Mouse (Mus musculus): Measurements from ENCODE around the gene Myo5a. TPM values are rescaled to one million over a fixed set of nuclear protein-coding genes. Genes with fewer than 3 reads are reported as not detected.

Gene Myo5a
- total RNA-seq, 2 experiments from 2014 or later = 189 to 191 TPM

DNA sequence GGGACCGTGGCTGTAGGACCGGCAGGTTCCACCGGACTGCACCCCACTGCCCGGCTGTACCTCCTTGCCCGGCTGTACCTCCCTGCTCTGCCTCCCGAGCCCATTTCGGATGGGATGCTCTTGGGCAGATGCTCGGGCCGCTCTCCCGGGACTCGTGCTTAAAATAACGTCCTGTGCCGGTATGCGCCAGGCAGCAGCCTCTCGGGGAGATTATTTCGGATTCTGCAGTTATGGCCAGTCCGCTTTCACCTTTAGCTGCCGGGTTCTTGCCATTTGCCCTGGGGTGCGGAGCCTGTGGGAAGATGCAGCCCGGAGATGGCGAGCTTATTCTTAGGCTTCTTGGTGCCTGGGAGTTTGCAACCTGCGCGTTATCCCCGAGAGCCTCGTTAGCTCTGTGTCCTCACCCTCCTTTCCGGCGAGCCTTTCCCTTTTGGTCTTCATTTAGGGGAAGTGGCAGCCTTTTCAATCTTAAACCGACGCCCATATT, 934 bp downstream of the Myo5a start:
- peak in 1 of 2 experiments; percentile 39 for DNase-seq

DNA sequence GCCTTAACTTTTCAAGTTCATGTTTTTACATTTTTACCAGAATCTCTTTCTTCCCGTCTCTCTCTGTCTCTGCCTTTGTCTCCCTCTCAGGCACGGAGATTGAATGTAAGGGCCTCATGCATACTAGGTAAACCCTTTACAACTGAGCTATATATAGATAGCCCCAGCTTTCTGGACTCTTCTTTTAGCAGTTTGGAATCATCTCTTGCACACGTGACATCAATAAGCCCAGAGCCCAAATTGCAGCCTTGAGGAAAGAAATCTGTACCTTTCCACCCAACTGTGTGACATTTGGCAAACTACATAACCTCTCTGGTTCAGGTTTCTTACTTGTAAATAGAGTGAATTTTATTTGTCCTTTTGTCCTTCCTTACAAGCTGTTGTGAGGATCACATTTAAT, 1.5 kb downstream of the Myo5a start:
- no peak for DNase-seq

DNA sequence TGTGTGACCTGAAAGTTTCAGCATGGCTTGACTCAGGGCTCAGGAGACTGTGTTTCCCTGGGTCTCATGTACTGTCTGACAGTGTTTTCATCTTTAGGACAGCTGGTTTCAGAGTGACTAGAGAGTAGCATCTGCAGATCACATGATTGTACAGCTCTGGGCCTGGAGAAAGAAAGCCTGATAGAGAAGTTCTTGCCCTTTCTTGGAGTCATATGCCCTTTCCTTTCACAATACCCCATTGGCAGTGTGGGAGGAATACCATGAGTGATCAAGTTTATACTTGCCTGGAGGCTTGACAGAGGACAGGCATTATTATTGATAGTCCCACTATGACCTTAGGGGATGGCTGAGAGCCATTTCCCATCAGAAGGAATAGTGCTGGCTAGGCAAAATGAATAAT, 6.4 kb downstream of the Myo5a start:
- no peak for DNase-seq

DNA sequence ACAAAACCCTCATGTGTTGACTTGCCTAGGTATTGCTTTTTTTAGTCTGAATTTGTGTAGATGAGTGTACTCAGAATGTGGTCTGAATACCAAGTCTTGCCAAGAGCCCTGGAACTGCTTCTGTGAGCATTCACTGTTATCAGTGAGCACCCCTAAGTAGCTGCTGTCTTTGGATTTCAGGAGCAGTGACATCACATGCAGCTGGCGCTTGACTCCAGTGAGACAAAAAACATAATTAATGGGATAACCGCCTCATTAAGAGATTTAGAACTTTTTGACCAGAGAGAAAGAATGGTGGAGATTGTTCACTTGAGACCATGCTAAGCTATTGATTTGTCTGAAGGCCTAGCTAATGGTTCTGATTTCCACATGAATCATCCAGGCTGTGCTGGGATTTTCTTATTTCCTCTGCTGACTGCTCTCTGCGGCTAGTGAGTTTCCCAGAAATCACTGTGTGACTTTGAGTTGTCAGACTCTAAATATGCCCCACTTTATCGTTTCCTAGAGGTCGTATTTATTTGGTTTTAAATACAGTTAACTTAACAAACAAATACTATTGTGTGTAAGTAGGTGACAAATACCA, 14.5 kb downstream of the Myo5a start:
- DNase-seq = no peak

DNA sequence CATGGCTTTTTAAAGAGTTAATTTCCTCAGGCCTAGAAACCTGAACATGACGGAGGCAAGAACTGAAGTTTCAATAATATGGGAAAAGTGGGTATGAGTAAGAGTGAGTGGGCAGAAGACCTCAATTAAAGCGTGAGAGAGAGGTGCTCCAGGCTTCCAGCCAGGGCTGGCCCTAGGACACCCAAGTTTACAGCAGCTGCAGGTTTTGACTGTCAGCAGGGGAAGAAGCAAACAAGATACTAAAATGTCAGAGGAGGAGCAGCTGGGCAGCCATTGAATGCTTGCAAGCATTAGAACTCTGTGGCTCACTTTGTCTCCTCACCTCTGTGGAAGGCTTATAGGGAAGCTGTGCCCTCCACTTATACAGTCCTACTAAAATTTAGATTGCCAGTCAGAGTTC, 17.0 kb downstream of the Myo5a start:
- DNase-seq = no peak

DNA sequence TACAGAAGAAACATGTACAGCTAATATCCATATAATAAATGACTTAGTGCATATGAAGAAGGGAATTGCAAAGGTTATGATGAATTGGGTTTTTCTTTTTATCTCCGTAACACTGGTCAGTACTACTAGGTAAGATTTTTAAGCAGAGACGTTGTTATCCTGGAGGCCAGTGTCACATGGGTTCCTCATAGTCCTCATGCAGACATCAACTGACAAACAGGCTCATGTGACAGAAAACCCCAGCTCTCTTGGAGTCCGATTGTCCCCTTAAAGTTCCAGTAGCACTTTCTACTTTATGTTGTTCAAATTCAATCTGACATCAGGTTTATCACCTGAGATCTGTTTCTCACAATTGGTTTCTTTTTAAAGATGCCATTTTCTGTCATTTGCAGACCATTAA, 18.5 kb downstream of the Myo5a start:
- DNase-seq = no peak

DNA sequence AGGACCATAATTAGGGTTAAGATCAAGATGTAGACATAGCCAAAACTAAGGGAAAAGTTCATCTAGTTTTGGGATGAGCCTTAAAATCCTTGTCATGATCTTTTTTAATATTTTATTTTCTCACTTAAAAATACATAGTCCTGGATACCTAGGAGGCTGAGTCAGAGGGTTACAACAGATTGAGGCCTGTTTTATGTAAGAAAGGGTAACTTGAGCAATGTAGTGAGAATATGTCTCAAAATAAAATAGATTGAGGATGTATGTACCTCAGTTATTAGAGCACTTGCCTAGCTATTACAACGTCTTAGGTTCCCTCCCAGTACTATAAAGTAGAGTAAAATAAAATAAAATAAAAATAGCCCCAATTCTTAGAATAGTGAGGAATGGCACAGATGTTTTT, 21.3 kb downstream of the Myo5a start:
- DNase-seq = no peak

DNA sequence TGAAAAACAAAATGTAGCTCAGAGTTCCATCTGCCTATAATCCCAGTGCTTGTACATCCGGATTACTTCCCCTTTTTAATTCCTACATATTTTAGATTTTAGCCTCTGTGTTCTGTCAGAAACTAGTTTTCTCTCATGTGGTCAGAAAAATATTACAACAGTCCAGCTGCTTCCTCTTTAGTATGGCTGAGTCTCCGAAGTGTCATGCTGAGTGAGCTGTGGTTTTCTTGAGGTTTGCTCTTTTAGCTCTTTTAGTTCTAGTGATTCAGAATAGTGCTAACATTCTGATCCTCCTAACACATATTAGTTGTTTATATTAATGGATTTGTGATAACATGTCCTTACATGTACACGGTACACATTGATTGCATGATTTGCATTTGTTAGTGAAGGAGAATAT, 23.9 kb downstream of the Myo5a start:
- DNase-seq = no peak

DNA sequence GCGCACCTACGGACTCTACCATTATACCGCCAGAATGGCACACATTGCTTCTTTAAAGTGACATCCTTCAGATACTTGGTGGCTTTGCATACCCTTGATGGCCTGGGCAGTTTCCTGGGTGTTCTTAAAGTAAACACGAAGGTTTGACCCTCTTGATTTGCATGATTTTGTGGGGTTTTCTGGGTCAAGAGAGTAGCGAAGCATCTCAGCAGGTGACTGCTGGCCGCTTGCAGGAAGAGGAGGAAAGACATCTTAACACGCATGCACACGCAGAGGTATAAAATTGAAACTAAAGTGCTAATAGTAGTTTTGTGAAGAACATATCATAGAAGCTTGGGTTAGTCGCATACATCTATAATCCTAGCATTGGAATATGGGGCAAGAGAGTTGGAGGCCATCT, 28.1 kb downstream of the Myo5a start:
- no peak for DNase-seq

DNA sequence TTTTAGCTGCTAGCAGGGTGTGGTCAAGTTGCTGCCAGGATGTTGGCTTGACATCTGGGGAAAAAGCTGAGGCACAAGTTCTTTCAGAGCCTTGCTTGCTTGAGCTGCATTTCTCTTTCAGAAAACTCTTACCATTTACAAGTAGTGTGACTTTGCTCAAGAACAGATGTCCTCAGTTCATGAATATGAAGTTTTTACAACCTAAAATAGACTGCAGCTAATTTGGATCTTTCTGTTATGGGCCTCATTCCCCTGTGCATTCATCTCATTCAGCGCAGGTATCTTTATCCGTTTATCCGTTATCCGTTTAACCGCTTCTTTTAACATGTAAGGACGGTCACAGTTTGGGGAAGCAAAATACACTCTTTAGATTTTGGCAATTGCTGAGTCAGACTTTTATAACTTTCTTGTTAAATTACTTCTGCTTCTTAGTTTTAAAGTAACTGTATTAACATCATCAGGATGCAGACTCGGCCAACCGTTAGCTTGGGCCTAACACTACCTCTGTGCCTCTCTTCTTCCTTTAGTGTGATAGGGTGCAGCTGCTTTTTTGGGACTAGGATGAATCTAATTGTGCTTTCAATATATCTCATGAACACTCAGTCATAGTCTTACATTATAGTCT, 29.5 kb downstream of the Myo5a start:
- no peak for DNase-seq

DNA sequence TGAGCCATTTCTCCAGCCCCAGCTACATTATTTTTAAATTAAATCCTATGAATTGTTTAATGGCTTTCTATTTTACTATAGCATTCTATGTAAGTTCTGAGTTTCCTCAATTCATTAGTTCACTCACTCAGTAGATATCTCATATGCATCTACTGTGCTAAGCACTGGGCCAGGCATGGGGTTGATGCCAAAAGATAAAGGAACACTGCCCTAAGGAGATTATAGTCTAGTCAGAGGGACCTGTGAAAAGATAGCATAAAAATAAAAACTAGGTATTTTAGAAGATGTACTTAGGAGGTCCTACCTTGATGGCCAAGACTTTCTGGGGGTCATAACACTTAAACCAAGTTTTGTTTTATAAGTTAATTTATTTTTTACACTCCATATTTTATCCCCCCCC, 31.3 kb downstream of the Myo5a start:
- DNase-seq = no peak

DNA sequence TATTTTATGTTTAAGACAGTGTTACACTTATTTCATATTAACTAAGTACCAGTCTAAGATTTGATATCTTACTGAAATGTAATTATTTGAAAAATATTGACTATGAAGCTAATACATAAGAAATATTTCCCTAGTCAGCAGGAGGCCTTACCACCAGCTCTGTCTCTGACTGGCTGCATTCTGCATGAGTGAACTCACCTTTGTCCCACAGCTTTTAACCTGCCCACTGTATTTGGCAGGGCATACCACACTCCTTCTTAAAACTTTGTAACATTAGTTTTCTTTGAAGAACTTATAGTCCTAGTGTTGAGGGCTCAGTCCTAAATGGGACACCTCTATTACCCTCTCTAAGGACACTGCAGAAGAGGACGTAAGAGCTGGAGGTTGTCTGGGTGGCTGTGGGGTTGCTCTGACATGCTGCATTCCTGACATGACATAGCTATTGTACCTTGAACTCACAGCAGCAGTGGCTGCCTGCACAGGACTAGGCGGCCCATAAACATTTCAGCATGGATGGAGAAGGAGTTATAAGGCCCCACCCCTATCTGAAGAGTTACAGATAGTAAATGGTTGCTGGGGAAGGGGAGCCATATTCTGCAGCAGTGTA, 45.9 kb downstream of the Myo5a start:
- no peak for DNase-seq

DNA sequence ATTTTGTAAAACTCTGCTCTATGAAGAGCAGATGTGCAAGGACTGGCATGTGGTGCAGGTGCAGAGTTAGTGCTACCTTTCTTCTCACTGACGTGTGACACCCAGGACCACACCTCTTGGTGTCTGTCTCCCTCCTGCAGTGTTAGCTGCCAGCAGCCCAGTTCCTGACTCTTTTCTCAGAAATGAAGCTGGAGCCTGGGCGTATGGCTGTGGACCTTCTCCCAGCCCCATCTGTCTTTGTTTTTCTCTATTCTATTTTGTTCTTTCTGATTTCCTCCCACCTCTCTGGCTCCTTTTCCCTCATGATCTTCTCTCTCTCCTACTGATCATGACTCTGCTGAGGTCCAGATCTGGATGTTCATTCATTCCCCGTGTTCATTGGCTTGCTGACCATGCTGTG, 50.3 kb downstream of the Myo5a start:
- DNase-seq = peak in 1 of 2 experiments; percentile 16

DNA sequence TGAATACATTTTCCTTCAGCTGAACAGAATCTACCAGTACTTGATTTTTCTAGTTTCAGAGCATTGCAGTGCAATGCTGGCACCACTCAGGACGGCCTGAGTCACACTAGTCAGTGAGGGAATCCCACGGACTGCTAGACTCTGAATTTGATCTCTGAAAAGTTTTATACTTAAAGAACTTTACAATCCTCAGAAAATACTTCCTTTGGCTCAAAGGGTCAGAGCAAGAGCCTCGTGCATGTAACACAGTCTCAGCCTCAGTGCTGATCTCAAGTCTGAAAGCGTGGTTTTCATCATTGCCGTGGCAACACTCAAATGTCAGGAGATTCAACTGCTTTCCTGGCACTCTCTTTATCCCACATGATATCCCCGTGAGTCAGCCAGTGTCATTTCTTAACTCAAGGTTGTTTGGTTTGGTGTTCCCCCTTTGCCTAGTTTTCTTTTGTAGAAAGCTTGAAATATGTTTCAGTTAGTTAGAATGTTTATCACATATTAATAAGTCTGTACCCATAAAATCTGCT, 53.4 kb downstream of the Myo5a start:
- DNase-seq = peak; percentile 12 to 18

DNA sequence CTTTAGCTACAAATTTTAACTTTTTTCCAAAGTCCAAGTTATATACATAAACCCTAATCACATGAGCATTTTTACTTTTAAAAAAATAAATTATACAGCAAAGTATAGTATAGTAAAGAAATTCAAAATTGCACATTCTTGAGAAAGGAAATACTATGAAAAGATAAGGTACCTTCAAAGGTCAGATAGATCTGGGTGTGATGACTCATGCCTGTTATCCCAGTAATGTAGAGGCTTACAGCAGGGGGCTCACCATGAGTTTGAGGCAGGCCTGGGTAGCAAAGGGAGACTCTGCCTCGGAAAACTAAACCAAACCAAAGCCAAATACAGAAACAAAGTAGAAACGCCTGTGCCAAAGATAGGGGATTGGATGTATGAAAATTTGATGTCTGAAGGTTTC, 59.7 kb downstream of the Myo5a start:
- DNase-seq = no peak

DNA sequence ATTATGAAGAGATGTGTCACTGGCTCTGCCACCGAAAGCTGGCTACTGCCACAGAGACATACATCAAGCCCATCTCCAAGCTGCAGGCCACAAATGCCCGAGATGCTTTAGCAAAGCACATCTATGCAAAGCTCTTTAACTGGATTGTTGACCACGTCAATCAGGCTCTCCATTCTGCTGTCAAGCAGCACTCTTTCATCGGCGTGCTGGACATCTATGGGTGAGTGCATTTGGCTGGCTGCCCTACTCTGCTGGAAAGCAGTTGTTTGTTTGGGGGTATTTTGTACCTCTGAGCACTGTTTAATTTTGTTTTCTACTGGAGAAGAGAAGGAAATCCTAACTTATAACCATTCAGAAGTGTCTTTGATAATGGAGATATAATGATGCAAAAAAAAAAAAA, 76.1 kb downstream of the Myo5a start:
- no peak for DNase-seq

DNA sequence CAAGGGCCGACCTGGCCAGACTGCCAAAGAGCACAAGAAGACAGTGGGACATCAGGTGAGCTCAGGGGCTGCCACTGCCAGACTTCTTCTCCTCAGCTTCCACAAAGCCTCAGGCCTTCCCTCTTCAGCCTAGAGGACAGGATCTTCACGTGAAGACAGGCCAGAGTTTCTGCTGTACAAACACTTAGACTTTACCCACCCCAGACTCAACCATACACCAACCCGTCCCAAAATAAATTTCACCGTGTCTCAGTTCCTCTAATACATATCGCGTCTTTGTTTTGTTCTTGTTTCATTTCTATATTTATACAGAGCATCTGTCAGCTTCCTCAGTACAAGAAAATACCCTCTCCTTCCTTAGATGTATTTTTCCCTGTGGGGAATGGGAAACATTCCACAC, 89.7 kb downstream of the Myo5a start:
- DNase-seq = no peak

DNA sequence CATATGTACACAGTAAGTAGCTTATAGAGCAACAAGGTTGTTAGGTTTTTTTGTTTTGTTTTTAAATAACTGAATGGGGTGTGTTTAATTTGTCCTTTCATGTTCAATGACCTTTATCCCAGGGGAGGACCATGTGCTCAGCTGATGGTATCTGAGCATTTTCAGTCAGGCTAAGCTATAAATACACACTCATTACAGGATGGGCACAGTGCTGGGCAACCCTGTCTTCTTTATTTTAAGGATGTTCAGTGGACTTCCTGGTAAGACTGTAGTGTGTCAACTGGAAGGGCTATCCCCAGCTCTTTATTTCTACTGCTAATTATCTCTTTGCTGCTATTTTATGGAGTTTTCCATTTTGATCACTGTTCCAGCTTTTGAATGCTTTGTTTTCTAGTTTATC, 92.8 kb downstream of the Myo5a start:
- DNase-seq = no peak

DNA sequence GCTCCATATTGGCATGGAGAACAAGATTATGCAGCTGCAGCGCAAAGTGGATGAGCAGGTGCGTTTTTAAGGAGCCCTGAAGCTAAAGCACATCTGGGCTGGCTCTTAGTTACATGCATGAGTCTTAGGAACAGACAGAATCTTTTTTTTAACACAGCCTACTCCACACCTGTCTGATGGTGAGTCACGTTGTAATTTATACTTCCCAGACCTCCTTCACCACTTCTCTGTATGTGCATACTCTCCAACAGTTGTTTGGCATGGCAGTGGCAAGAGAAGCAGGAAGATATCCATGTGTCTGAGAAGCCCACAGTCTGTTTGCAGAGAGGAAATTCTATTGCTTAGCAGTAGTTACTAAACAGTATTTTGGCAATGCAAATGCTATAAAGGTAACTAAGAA, 100.9 kb downstream of the Myo5a start:
- DNase-seq = no peak

DNA sequence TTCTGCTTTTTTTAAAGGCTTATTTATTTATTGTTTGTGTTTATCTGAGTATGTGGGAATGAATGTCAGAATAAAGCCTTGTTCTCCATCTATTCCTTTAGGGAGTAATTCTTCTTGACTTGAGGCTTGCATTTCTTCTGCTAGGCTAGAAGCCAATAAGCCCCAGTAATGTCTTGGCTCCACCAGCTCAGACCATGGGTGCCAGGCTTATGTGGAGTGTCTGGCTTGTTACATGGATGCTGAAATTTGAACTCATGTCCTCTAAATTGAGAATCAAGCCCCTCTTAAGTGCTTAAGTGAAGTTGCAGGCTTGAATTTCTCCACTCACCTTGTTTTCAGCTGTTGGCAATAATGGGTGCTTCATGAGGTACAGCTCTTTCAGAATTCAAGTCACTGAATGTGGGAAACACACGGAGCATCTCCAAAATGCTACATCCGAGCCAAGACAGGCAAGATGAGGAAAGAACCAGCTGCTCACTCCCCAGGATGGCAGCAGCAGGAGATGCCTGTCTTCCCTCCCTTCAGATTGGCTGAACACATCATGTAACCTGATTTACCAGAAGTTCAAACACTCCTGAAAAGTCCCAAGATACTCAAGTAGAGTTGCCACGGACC, 116.9 kb downstream of the Myo5a start:
- no peak for DNase-seq

DNA sequence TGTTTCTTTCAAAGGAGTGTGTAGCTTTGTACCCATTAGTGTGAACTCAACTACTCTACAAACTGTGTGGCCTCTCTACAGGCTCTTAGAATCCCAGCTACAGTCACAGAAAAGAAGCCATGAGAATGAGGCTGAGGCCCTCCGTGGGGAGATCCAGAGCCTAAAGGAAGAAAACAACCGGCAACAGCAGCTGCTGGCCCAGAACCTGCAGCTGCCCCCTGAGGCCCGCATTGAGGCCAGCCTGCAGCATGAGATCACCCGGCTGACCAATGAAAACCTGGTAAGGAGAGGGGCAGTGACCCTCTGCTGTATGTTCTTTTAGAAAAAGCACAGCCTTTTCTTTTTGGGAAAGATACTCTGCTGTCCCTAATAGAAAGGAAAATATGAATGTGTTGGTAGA, 123.0 kb downstream of the Myo5a start:
- no peak for DNase-seq

DNA sequence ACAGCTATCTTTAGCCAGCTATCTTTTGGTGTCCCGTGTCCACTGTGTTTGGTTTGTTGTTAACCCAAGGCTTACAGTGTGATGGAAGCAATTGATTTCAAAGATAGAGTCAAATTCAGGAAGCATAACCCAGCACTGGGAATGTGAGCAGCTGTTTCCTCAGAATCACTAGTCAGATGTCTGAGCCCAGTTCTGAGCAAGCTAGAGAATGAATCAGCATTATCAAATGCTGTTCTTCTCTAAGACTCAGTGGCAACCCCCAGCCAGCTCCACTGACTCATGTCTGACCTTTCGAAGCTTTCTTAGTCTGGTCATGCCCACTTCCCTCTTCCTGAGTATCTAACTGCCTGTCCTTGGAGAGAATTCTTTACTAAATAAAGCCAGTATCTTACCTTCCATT, 125.5 kb downstream of the Myo5a start:
- peak; percentile 21 to 25 for DNase-seq

DNA sequence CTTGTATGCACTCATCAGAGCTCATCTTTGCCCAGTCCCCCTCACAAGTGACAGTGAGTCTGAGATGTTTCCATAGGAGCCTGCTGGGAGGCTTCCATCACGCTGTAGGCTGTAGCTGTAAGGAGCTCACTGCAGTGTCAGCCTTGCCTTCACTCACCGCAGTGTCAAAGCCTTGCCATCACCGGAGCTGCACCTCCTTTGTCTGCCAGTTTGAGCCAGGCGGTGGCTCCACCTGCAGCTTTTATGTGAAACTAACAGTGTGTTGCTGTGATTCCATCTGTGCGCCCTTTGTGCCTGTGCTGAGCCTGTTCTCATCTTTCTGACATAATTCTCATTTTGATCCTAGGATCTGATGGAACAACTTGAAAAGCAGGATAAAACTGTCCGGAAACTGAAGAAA, 126.5 kb downstream of the Myo5a start:
- peak; percentile 33 to 37 for DNase-seq

DNA sequence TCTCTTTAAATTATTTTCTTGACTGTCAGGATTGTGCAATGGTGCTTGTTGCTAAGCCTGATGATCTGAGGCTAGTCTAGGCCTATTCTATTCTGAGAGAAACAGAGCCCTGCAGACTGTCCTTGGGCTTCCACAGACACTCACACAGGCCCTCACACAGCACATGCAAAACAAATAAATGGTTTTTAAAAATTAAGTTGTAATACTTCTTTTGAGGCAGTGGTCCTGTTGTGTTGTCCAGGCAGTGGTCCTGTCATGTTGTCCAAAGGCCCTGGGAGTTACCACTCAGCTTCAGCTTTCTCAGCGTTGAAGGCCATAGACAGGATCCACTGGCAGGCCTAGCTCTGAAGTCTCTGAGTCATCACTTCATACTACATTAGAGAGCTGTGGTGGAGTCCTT, 130.7 kb downstream of the Myo5a start:
- DNase-seq = no peak
